8 mouse cellular contexts compared by ENCODE assay signal in genomic region chrX:58155371-58156124, GRCm38 (mm10).
DNase-seq lines count a peak whose midpoint lies in the region; ATAC-seq and TF ChIP-seq lines count a peak whose summit lies in the region.
"Had no signal": no experiment of that assay in that cellular context is flagged by ENCODE, and none has a peak within 500 bp of the region (broad histone marks: within the 10 kb centered on the region; RNA-seq: fewer than 3 reads in every experiment).

No protein-coding gene starts in this region.

- ATAC-seq in lung, embryonic 14.5 days (ENCODE audit: insufficient read depth), result no peak
- ATAC-seq in forebrain, embryonic 13.5 days, result peak; percentile 82
- ATAC-seq in liver, postnatal 0 days, result no peak
- ATAC-seq in CD4-positive, CD25-positive, alpha-beta regulatory T cell, adult 4 months, result no peak
- no peak for ATAC-seq in activated CD4-positive, CD25-positive, alpha-beta regulatory T cell, adult 4 months

- no peaks in the 10 kb centered on the region for H3K36me3 ChIP-seq in lung, embryonic 14.5 days (ENCODE audit: insufficient read depth)
- no peaks in the 10 kb centered on the region for H3K36me3 ChIP-seq in forebrain, embryonic 13.5 days (ENCODE audit: poor library complexity, severe bottlenecking)
- H3K36me3 ChIP-seq in liver, postnatal 0 days (replicated peaks; ENCODE audit: insufficient read depth, low read length), result no peaks in the 10 kb centered on the region

- TF ChIP-seq EP300 in liver, postnatal 0 days (IDR thresholded peaks at IDR 0.05; ENCODE audit: low read depth), result no peak

- H3K9me3 ChIP-seq in lung, embryonic 14.5 days (ENCODE audit: low read depth, low read length), result no peaks in the 10 kb centered on the region
- no peaks in the 10 kb centered on the region for H3K9me3 ChIP-seq in forebrain, embryonic 13.5 days (replicated peaks)
- no peaks in the 10 kb centered on the region for H3K9me3 ChIP-seq in liver, postnatal 0 days (ENCODE audit: low read length)

- 15% methylated on average over 20 of the region's 20 CpGs for WGBS in lung, embryonic 14.5 days
- 21% methylated on average over 20 of the region's 20 CpGs for WGBS in forebrain, embryonic 13.5 days
- WGBS in liver, postnatal 0 days (ENCODE audit: insufficient replicate concordance), result 26% methylated on average over 20 of the region's 20 CpGs

- no peak overlapping the region for H3K27ac ChIP-seq in lung, embryonic 14.5 days (ENCODE audit: low read depth)
- H3K27ac ChIP-seq in forebrain, embryonic 13.5 days, result peak overlapping the region; percentile 27; the same call in 1 of the 2 replicates
- no peak overlapping the region for H3K27ac ChIP-seq in liver, postnatal 0 days (ENCODE audit: low read depth)

- H3K4me2 ChIP-seq in lung, embryonic 14.5 days, result peak overlapping the region; percentile 36
- H3K4me2 ChIP-seq in forebrain, embryonic 13.5 days, result peak overlapping the region; percentile 50
- H3K4me2 ChIP-seq in liver, postnatal 0 days (ENCODE audit: low read depth, low read length), result peak overlapping the region; percentile 27

- TF ChIP-seq CTCF in lung, embryonic 14.5 days (IDR thresholded peaks at IDR 0.05; ENCODE audit: low read depth), result no peak
- TF ChIP-seq CTCF in liver, postnatal 0 days (IDR thresholded peaks at IDR 0.05; ENCODE audit: low read depth), result no peak

- no peaks in the 10 kb centered on the region for H3K27me3 ChIP-seq in lung, embryonic 14.5 days (ENCODE audit: insufficient read depth, low read length)
- H3K27me3 ChIP-seq in forebrain, embryonic 13.5 days, result no peaks in the 10 kb centered on the region
- no peaks in the 10 kb centered on the region for H3K27me3 ChIP-seq in liver, postnatal 0 days (ENCODE audit: insufficient read depth, low read length)

- no peak overlapping the region for H3K4me3 ChIP-seq in lung, embryonic 14.5 days (ENCODE audit: low read depth, low read length)
- peak overlapping the region; percentile 22 for H3K4me3 ChIP-seq in forebrain, embryonic 13.5 days
- no peak overlapping the region for H3K4me3 ChIP-seq in liver, postnatal 0 days (ENCODE audit: low read depth, low read length)
- H3K4me3 ChIP-seq: erythroblast, embryonic 14.5 days had no signal

- no peaks in the 10 kb centered on the region for H3K4me1 ChIP-seq in lung, embryonic 14.5 days (ENCODE audit: insufficient read depth)
- no peaks in the 10 kb centered on the region for H3K4me1 ChIP-seq in forebrain, embryonic 13.5 days
- no peaks in the 10 kb centered on the region for H3K4me1 ChIP-seq in liver, postnatal 0 days (ENCODE audit: insufficient read depth)

- no peak overlapping the region for H3K9ac ChIP-seq in lung, embryonic 14.5 days
- no peak overlapping the region for H3K9ac ChIP-seq in forebrain, embryonic 13.5 days
- H3K9ac ChIP-seq in liver, postnatal 0 days (replicated peaks), result no peak overlapping the region

- DNase-seq in lung, embryonic 14.5 days, result peak; percentile 6
- DNase-seq in lung, postnatal 14 days, result no peak
- no peak for DNase-seq in liver, postnatal 0 days
- DNase-seq in spleen, postnatal 14 days (ENCODE audit: low spot score in 2 of 2), result no peak
